Mouse (Mus musculus) right cerebral cortex, postnatal 10 days (tissue): ENCODE results near the gene Abhd2.

Experiments
- DNase-seq, 2 experiments: peaks; one replicate each; pipeline ENCODE4 v3.0.0; 2021; ENCODE audit warnings: low spot score in 2 of 2

Abhd2 gene

GRCm38 (mm10) chr7:79318110-79318801 is 45.3 kb downstream of the Abhd2 start:
- DNase-seq, result no peak

DNA sequence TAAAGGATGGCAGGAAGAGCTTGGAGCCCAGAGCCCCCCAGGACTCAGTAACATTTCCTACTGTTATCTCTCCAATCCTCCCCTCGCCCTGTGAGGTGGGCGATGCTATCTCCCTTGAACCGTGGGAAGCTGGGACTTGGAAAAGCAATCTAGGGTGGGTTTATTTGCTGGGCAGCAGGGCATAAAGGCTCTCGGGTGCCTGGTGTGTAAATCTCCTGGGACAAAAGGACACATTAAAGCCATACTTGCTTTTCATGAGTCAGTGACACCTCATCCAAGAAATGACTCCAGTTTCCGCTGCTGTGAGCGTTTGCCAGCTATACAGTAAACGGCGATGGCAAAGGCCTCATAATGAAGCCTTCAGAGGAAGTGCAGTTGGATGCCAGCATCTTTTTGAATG is 50.9 kb downstream of the Abhd2 start:
- no peak for DNase-seq

DNA sequence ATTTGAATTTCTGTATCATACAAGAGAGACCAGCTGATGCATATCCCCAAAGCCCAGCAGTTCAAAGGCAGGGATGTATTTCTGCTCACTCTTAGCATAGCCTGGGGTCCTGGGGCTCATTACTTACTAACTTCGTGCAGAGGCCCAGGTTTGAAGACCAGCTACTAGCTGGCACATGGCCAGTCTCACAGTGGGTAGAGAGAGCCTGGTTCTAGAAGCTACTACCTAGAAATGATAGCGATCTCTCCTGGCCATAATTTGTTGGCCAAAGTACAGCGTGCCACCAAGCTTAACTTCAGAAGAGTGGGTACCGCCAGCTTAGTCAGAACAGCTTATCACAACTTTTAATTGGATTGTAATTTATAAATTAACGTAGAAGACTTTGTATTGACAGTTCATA is 55.8 kb downstream of the Abhd2 start:
- DNase-seq, result no peak

GRCm38 (mm10) chr7:79331197-79331596 is 58.2 kb downstream of the Abhd2 start:
- DNase-seq, result no peak

GRCm38 (mm10) chr7:79333419-79333818 is 60.4 kb downstream of the Abhd2 start:
- no peak for DNase-seq

GRCm38 (mm10) chr7:79336362-79336910 is 63.4 kb downstream of the Abhd2 start:
- peak in 1 of 2 experiments; percentile 41 for DNase-seq

DNA sequence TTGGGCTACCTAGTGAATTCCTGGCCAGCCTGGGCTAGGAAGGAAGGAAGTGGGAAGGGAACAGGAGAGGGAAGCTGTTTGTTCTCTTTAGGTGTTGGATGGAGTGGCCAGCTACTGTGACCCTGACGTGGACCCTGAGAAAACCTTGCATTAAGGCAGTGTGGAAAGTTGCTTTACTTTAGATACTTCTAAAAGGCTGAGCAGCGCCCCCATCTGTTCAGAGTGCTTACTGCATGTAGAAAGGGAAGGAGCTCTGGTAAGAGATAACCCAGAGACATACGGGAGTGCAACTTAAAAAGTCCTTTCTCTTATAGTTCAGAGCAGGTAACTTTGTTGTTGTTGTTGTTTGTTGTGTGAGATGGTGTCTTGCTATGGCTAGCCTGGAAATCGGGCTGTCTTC is 72.9 kb downstream of the Abhd2 start:
- peak; percentile 65 to 74 for DNase-seq

- no peak for DNase-seq
Observed at GRCm38 (mm10) chr7:79346555-79347075, 73.6 kb downstream of the Abhd2 start.

GRCm38 (mm10) chr7:79347108-79347813 is 74.3 kb downstream of the Abhd2 start:
- peak; percentile 64 to 82 for DNase-seq

GRCm38 (mm10) chr7:79348816-79349215 is 75.8 kb downstream of the Abhd2 start:
- no peak for DNase-seq

- peak; percentile 91 to 92 for DNase-seq
Observed at GRCm38 (mm10) chr7:79349738-79350386, 76.9 kb downstream of the Abhd2 start.

GRCm38 (mm10) chr7:79358350-79359182 is 85.6 kb downstream of the Abhd2 start:
- DNase-seq, result peak; percentile 88 to 93

GRCm38 (mm10) chr7:79359183-79359435 is 86.1 kb downstream of the Abhd2 start:
- DNase-seq, result peak in 1 of 2 experiments; percentile 25

- peak; percentile 41 to 61 for DNase-seq
Observed at GRCm38 (mm10) chr7:79360056-79360455, 87.1 kb downstream of the Abhd2 start.

- DNase-seq, result peak; percentile 85 to 89
Observed at GRCm38 (mm10) chr7:79362208-79362607, 89.2 kb downstream of the Abhd2 start.

GRCm38 (mm10) chr7:79362830-79363229 is 89.8 kb downstream of the Abhd2 start:
- DNase-seq, result no peak

GRCm38 (mm10) chr7:79363370-79364043 is 90.5 kb downstream of the Abhd2 start:
- peak; percentile 85 to 90 for DNase-seq

- DNase-seq, result no peak
Observed at GRCm38 (mm10) chr7:79368664-79369063, 95.7 kb downstream of the Abhd2 start.

DNA sequence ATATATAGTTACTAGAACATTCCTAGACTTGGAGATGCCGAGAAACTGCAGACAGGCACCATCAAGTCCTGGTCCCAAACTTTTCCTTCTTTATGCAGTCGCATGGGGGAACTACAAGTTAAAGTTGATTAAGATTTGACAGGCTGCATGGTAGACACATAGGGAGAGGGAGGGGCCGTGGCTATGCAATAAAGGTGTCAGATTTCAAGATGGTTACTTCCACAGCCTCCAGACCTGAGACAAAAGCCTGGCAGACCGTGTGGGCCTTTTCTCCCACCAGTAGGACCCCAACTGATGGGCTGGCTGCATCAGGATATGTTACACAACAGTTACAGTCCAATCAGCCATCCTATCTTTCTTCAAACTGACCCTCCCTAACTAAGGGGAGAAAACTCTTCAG is 96.4 kb downstream of the Abhd2 start:
- no peak for DNase-seq

DNA sequence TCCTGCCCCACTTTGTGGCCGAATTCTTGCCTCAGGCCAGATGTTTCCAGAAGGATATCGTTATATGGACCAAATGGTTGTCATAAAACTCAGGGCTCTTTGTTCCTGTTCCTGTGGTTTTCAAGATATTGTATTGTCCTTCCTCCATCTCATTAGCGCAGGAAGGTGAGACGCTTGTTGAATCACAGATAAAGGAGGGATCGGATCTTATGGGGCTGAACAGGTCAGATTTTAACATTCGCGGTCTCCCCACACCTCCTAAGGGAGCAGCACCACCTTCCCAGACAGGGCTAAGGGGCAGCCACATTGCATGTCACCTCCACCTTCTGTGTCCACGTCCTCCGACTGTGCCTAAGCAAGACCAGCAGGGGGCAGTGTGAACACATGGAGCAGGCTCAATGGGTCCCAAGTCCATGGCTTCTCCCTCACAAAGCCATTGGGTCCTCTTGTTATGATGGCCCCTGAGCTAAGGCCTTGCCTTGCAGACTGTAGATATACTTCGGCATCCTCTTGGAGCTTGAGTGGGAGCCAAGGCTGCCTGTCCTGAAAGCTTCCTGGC is 98.4 kb downstream of the Abhd2 start:
- peak; percentile 70 to 85 for DNase-seq

- DNase-seq, result no peak
Observed at GRCm38 (mm10) chr7:79374017-79374416, 101.0 kb downstream of the Abhd2 start.
